Mouse (Mus musculus) embryonic fibroblast, embryonic 13.5 days (primary cell): ENCODE measurements at regions not wholly inside any gene's neighbourhood (a gene's known extent, or its start where the extent isn't known, plus 50 kb on each side); places are given as distances from the start of the nearest gene placed in this dataset.

ENCODE experiments used
- CTCF ChIP-seq: IDR thresholded peaks from 2 replicates; pipeline ENCODE4 v1.5.1; 2011; ENCODE audit warnings: mild to moderate bottlenecking, control low read depth, low read length, moderate library complexity, borderline replicate concordance; ENCODE audit not compliant: insufficient read depth
- POLR2A ChIP-seq: IDR thresholded peaks from 2 replicates; pipeline ENCODE4 v1.6.1; 2011; ENCODE audit warnings: low read depth, mild to moderate bottlenecking, control low read depth, low read length, moderate library complexity

- TF ChIP-seq CTCF (no peak), POLR2A (no peak)
These were observed 275.4 kb upstream of the Zfp507 start for GRCm38 (mm10) chr7:36078089-36078654.
